Mouse (Mus musculus) stomach, postnatal 0 days (tissue): ENCODE results near the gene Ptprq.

Experiments used
- CTCF ChIP-seq: IDR thresholded peaks from 2 replicates; pipeline ENCODE4 v1.5.1; 2016; ENCODE audit warnings: antibody characterized with exemption, low read depth, mild to moderate bottlenecking, moderate library complexity
- EP300 ChIP-seq: optimal IDR thresholded peaks from 2 replicates; pipeline ENCODE3; 2016; ENCODE audit warnings: antibody characterized with exemption

DNA sequence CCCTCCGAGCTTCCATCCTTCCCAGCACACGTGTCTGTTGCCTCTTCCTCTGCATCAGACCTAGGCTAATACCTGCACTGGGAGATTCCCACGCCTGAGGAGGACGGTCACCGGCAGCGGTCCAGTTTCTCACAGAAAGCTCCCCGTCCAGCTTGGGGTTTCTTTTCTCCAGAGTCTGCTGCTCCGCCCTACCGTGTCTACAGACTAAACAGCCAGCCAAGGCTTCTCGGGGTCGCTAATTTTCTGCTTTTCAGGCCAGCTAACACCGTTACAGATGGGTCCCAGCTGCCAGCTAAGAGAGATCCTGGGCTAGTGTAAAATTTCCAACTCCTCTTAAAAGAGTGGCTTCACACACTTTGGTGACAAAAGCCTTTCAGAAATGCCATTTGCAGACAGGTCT, 233.1 kb downstream of the Ptprq start:
- no peak for TF ChIP-seq CTCF
- no peak for TF ChIP-seq EP300
